Mouse (Mus musculus) kidney, adult 18-20 months (tissue): ENCODE measurements around the gene Cda.

Experiments used
- DNase-seq: peaks from one replicate; pipeline ENCODE4 v3.0.0; 2021

The Cda gene

DNA sequence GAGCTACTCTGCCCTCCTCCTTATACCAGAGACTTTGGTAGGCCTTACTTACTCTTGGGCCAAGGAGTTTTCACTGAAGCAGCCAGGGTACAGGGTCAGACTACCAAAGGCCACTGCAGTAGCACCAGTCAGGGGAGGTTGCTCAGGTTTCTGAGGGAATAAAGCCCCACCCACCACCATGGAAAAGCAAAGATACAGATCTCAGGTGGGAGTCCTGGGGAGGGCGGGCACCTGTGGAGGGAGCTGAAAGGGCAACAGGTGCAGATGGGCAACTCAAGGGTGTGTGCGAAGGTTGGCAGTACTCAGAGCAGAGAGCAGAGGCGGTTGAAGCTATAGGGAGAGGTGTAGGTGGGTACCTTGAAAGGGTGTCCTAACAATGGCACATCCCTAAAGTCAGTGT lies 64.8 kb downstream of the Cda start:
- DNase-seq, result no peak

DNA sequence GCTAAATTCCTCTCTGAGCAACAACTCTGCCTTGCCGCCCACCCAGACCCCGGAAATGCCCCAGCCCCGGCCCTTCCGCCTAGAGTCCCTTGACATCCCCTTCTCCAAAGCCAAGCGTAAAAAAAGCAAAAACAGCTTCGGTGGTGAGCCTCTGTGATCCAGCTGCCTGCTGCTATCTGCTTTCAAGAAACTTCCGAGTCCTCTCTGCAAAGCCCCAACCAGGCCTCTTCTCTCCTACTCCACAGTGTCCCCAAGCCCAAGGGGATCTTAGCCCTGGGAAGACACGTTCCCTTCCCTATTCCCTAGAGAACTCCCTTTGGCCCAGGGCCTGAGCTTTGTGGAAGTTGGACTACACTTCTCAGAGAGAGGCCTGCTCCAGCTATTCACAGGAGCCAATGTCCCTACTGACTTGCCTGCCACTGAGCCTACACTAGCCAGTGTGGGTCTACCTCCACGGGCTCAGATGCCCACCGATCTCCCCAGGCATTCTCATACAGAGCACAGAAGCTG lies 66.5 kb downstream of the Cda start:
- no peak for DNase-seq

DNA sequence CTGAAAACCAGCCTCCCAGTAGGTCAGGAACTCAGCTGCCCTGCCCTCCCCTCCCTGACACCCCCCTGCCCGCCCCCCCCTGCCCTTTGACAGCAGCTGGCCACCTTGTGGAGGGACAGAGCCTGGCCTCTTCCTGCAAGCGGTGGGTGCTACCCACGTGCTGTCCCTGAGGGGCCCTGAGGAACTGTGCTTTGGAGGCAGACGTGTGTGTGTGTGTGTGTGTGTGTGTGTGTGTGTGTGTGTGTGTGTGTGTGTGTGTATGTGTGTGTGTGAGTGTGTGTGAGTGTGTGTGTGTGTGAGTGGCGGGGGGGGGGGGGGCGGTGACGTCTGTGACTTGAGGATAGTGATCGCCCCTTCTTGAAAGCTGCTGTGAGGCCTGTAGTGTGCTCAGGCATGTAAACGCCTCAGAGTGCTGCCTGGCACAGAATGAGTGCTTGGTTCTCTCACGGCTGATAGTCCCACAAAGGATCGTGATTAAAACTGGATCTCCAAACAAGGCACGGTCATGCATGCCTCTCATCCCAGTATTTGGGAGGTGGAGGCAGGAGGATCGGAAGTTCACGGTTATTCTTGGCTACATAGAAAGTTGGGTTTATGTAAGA lies 73.7 kb downstream of the Cda start:
- no peak for DNase-seq

DNA sequence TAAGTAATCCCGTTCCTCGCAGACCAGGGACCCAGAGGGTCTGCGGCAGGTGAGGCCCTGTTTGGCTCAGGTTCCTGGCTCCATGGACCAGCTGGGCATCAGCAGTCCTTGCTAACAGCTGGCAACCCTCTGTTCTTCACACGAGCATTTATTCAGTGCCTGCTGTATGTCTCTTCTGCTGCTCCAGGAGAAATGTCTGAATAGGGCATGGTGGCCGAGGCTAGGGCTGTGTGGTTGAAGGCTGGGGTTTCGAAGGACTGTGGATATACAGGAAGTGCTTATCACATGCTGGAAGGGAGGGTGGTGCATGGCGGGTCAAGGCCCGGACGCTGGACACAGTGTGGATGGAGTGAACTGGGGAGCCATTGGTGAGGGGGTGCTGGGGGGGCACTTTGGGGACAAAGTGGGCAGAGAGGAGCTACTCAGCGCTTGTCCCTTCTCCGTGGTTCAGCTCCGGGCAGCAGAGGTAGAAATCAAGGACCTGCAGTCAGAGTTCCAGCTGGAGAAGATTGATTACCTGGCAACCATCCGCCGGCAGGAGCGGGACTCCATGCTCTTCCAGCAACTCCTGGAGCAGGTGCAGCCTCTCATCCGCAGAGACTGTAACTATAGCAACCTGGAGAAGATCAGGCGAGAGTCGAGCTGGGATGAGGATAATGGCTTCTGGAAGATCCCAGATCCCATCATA lies 74.4 kb downstream of the Cda start:
- no peak for DNase-seq

DNA sequence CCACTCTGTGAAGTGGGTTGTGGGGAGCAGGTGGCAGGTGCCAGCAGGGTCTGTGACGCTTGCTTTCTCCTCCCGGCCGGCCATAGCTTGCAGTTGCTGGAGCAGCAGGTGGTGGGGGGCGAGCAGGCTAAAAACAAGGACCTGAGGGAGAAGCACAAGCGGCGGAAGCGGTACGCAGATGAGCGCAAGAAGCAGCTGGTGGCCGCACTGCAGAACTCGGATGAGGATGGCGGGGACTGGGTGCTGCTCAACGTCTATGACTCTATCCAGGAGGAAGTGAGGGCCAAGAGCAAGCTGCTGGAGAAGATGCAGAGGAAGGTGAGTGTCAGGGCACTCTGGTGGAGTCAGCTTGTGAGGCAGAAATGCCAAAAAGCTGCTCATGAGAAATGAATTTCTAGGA lies 75.8 kb downstream of the Cda start:
- DNase-seq, result no peak

DNA sequence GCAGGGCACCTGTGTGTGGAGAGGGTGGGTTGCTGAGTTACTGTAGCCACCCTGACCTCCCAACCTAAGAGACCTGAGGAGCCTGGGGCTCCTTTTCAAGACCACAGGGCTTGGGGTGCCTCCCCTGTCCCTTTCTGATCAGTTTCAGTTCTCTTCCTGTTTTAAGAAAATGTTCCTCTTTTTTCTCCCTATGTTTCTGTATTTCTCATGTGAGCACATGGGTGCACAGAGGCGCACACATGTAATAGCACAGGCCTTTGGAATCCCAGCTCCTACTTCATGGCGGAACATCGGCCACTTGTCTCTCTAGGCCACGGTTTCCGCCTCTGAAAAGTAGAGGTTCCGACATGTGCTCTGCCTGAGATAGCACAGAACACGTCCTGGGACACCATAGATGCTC lies 79.1 kb downstream of the Cda start:
- no peak for DNase-seq
